Mouse (Mus musculus) macrophage (primary cell): Measurements from ENCODE around the gene Frmpd1. TPM values are rescaled to one million over a fixed set of nuclear protein-coding genes. Genes with fewer than 3 reads are reported as not detected.

ENCODE experiments used
- H3K27ac ChIP-seq: fragments of 350-480 bp; formaldehyde crosslinking; 2 replicates; pipeline ENCODE4 v1.9.0; 2021
- H3K36me3 ChIP-seq: fragments of 350-480 bp; formaldehyde crosslinking; 2 replicates; pipeline ENCODE4 v1.9.0; 2021; ENCODE audit errors: inconsistent target
- H3K4me3 ChIP-seq: fragments of 350-480 bp; formaldehyde crosslinking; 2 replicates; pipeline ENCODE4 v1.9.0; 2021; ENCODE audit errors: inconsistent target
- H3K79me2 ChIP-seq: fragments of 350-480 bp; formaldehyde crosslinking; 2 replicates; pipeline ENCODE4 v1.9.0; 2021; ENCODE audit errors: inconsistent target
- WGBS: methylation state at CpG from one replicate; pipeline ENCODE4 v1.1.7; 2026; ENCODE audit warnings: inconsistent platforms; ENCODE audit not compliant: missing documents; 5-methylcytosine and 5-hydroxymethylcytosine counted together
- polyA plus RNA-seq: library from polyadenylated mRNA; stranded (reverse); fragments of 250-400 nt; gene quantifications from 3 replicates; pipeline ENCODE4 v1.2.4, GENCODE M21; 2018; ENCODE audit warnings: inconsistent platforms
- total RNA-seq, 78 experiments: library from RNA; depleted of rRNA; stranded (reverse); fragments of 250-400 nt; gene quantifications; 1 replicate in 9 of 78; 2 replicates in 24 of 78; 3 replicates in 43 of 78; 4 replicates in 2 of 78; pipeline ENCODE4 v1.2.4; 2018; ENCODE audit warnings: inconsistent platforms in 56 of 78

The Frmpd1 gene
- not detected for total RNA-seq (2018; cell fraction: chromatin; rRNA removed)
- total RNA-seq (2018; cell fraction: cytosol; rRNA removed) = not detected
- total RNA-seq (2018; cell fraction: nucleus; rRNA removed) = not detected
- not detected in 3 replicates for polyA plus RNA-seq

DNA sequence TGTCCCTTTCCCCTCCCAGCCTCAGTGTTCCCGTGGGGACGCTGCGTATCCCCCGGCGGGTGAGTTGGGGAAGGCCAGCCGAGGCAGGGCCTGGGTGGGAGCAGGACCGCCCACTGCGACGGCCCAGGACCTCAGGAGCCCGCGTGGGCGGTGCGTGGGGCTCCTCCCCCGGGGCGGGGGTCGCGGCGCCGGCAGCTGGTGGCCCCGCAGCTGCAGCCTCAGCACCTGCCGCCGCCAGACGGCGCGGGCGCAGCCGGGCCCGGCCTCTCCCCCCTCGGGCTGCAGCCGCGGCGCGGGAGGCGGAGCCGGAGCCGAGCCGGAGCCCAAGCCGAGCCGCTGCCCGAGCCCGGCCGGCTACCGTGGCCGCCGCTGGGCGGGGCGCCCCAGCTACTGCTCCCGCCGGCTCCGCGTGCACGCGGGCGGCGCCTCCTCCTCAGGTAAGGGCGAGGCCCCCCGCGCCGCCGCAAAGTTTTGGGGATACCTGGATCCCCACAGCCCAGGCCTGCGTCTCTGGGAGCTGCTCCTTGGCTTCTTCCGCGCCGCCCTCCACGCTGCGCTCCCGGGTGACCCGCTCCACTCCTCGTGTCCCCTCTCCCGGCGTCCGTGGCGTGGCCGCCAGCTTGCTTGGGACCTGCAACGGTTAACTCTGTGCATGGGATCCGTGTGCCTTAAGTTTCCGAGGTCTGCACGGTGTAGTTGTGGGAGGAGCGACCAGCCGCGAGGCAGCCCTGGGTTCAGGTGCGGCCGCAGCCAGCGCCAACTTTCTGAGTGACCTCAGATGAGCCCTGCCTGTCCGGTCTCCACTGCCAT is at the start of gene Frmpd1:
Frmpd1 (plus strand) TSS at position 355 of the 810 bp plus-strand sequence.
- H3K4me3 ChIP-seq = no peak within 1 kb of the TSS
- H3K36me3 ChIP-seq = no peaks in the 10 kb centered on the region
- H3K79me2 ChIP-seq = no peaks in the 10 kb centered on the region
- no peak within 1 kb of the TSS for H3K27ac ChIP-seq
- WGBS = under 1% methylated on average over 84 of the region's 85 CpGs

- Histone ChIP-seq H3K36me3 (no peaks in the 10 kb centered on the region), H3K4me3 (no peak overlapping the region), H3K27ac (no peak overlapping the region), H3K79me2 (no peaks in the 10 kb centered on the region)
- 25% methylated on average over 4 of the region's 4 CpGs for WGBS
Observed at GRCm38 (mm10) chr4:45137636-45138035, 47.0 kb upstream of the Frmpd1 start.

- no peaks in the 10 kb centered on the region for H3K79me2 ChIP-seq
- WGBS = 58% methylated on average over 5 of the region's 5 CpGs
- no peaks in the 10 kb centered on the region for H3K36me3 ChIP-seq
- H3K27ac ChIP-seq = no peak overlapping the region
- H3K4me3 ChIP-seq = no peak overlapping the region
Observed at GRCm38 (mm10) chr4:45141835-45142234, 42.8 kb upstream of the Frmpd1 start.

- H3K4me3 ChIP-seq = no peak overlapping the region
- H3K36me3 ChIP-seq = no peaks in the 10 kb centered on the region
- H3K79me2 ChIP-seq = no peaks in the 10 kb centered on the region
- H3K27ac ChIP-seq = no peak overlapping the region
- 26% methylated on average over 11 of the region's 11 CpGs for WGBS
Observed at GRCm38 (mm10) chr4:45142411-45142810, 42.3 kb upstream of the Frmpd1 start.

DNA sequence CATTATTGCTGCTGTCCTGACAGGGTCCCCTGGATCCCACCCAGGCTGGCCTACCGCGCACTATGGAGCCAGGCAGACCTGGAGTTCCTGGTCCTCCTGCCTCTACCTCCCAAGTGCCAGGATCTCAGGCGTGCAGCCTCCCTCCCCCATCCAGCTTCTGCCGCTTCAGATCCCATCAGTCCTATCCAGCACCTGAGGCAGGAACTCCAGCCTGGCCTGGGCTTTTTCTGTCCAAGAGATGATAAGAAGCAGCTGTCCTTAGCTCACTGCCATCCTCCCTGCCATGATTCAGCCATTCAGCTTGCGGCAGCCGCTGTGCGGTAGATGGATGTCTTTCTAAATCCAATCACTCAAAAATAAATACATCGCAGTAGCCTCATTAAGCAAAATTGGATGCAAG is 41.7 kb upstream of the Frmpd1 start:
- WGBS = 90% methylated on average over 8 of the region's 8 CpGs
- H3K27ac ChIP-seq = no peak overlapping the region
- H3K36me3 ChIP-seq = no peaks in the 10 kb centered on the region
- H3K4me3 ChIP-seq = no peak overlapping the region
- H3K79me2 ChIP-seq = no peaks in the 10 kb centered on the region

DNA sequence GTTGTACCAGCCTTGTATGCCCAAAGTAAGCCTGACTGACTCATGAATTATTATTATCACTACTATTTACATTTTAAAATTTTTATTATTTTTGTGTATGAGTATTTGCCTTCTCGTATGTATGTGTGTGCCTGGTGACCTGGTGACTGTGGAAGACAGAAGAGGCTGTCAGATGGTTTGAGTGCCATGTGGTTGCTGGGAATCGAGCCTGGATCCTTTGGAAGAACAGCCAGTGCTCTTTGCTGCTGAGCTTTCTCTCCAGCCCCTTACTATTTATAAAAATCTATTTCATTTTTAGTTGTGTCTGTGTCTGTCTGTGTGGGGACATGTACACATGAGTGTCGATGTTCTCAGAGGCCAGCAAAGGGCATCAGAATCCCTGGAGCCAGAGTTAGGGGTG is 28.2 kb upstream of the Frmpd1 start:
- Histone ChIP-seq H3K36me3 (no peaks in the 10 kb centered on the region), H3K27ac (no peak overlapping the region), H3K4me3 (no peak overlapping the region), H3K79me2 (no peaks in the 10 kb centered on the region)
- 90% methylated on average over 3 of the region's 3 CpGs for WGBS

DNA sequence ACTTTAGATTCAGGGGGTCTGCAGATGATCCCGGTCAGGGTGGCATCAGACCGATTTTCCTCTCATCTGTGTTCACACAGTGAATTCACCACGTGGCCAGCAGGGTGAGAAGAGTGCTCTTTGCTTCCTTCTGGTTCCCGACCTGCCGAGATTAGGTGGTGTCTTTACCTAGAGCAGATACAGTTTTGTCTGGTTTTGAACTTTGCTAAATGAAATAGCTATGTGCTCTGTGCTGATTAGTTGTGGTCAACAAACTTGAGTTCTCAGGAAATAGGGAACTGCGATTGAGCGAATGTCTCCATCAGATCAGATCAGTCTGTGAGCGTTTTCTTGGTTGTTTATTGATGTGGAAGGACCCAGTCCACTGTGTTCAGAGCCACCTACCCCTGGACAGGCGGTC is 26.1 kb upstream of the Frmpd1 start:
- H3K4me3 ChIP-seq = no peak overlapping the region
- no peaks in the 10 kb centered on the region for H3K79me2 ChIP-seq
- no peaks in the 10 kb centered on the region for H3K36me3 ChIP-seq
- no peak overlapping the region for H3K27ac ChIP-seq
- 33% methylated on average over 9 of the region's 9 CpGs for WGBS

DNA sequence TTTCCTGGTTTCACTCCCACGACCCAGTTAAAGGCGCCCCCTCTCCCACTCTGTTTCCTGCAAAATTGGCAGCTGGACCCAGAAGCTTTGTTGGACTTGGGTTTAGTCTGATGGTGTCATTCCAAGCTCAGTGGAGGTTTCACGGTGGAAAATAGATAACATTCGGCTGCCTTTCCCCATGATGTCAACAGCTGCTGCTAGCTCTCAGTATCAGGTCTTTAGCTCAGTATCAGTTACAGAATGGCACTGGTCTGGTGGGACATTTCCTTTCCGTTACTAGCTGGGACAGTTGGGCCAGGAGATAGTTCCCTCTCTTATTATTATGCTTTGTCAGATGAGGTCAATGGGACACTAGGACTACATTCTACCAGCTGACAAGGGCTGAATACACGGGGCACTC is 23.9 kb upstream of the Frmpd1 start:
- Histone ChIP-seq H3K4me3 (no peak overlapping the region), H3K79me2 (no peaks in the 10 kb centered on the region), H3K27ac (no peak overlapping the region), H3K36me3 (no peaks in the 10 kb centered on the region)
- 77% methylated on average over 6 of the region's 6 CpGs for whole genome bisulfite sequencing

DNA sequence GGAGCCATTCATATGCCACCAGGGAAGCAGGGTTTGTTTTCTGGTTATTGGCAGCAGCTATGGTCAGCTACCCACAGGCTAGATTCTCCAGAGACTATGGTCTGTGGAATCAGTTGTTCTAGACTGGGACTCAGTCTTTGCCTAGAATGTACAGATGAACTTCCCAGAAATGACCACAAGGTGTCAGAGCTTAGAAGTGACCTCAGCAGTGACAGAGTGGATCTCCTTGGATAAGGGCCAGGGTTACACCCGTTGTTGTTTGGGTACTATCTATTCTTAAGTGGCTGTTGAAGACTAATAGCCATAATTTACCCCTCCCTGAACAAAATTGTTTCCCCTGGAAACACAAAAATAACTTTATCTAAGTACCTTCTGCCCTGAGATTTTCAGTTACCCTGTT is 21.0 kb upstream of the Frmpd1 start:
- H3K79me2 ChIP-seq = no peaks in the 10 kb centered on the region
- 0% methylated on average over 1 of the region's 1 CpGs for WGBS
- no peak overlapping the region for H3K27ac ChIP-seq
- no peaks in the 10 kb centered on the region for H3K36me3 ChIP-seq
- no peak overlapping the region for H3K4me3 ChIP-seq

DNA sequence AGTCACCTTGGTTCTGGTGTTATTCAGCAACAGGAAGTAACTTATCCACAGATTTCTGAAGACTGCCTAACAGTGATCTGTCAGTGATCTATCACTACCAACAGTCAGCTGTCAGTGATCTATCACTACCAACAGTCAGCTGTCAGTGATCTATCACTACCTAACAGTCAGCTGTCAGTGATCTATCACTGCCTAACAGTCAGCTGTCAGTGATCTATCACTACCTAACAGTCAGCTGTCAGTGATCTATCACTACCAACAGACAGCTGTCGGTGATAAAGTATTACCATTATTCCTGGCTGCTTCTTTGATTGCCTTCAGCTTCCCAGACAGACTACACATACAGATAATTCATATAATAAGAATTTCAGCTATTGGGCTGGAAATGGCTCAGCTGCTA is 19.2 kb upstream of the Frmpd1 start:
- Histone ChIP-seq H3K27ac (no peak overlapping the region), H3K79me2 (no peaks in the 10 kb centered on the region), H3K4me3 (no peak overlapping the region), H3K36me3 (no peaks in the 10 kb centered on the region)
- 93% methylated on average over 1 of the region's 1 CpGs for WGBS

- 87% methylated on average over 3 of the region's 3 CpGs for WGBS
- H3K36me3 ChIP-seq = no peaks in the 10 kb centered on the region
- no peak overlapping the region for H3K27ac ChIP-seq
- H3K4me3 ChIP-seq = no peak overlapping the region
- H3K79me2 ChIP-seq = no peaks in the 10 kb centered on the region
Observed at GRCm38 (mm10) chr4:45165955-45166354, 18.7 kb upstream of the Frmpd1 start.

DNA sequence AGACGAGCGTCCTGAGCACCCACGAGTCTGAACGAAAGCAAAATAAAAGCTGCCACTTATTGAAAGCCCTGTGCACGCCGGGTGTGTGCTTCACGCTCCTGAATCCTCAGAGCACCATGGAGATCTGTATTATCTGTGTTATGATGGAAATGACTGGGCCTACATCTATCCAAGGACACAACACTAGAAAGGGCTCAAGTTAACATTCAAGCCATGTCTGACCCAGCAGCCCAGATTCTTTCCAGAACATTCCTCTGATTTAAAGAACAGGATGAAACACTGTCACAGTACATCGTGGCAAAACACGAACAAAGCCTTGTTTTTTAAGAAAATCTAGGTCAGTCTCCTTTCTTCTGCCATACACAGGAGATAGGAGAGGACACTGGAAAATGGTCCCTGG is 13.3 kb upstream of the Frmpd1 start:
- Histone ChIP-seq H3K79me2 (no peaks in the 10 kb centered on the region), H3K36me3 (no peaks in the 10 kb centered on the region), H3K27ac (no peak overlapping the region), H3K4me3 (no peak overlapping the region)
- WGBS = 93% methylated on average over 9 of the region's 9 CpGs

- Histone ChIP-seq H3K79me2 (no peaks in the 10 kb centered on the region), H3K36me3 (no peaks in the 10 kb centered on the region), H3K27ac (no peak overlapping the region), H3K4me3 (no peak overlapping the region)
- WGBS = 47% methylated on average over 13 of the region's 13 CpGs
Observed at GRCm38 (mm10) chr4:45183818-45184520, 706 bp upstream of the Frmpd1 start.

DNA sequence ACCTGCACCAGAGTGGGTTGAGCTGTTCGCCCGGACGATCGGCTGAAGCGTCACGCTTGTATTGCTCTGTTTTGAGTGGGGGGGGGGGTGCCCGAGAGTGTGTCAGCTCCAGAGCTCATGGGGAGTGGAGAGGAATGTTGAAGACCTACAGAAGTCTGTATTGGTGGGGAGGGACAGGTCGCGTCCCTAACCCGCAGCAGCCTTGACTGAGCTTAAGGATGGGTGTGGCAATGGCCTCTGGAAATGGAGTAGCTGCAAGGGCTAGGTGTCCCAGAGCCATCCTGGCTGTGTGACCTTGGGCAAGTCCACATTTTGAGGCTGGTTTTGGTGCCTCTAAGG is 625 bp downstream of the Frmpd1 start:
- H3K79me2 ChIP-seq = no peaks in the 10 kb centered on the region
- no peak overlapping the region for H3K4me3 ChIP-seq
- no peaks in the 10 kb centered on the region for H3K36me3 ChIP-seq
- H3K27ac ChIP-seq = no peak overlapping the region
- WGBS = 12% methylated on average over 10 of the region's 10 CpGs

- H3K36me3 ChIP-seq = no peaks in the 10 kb centered on the region
- H3K4me3 ChIP-seq = no peak overlapping the region
- H3K27ac ChIP-seq = no peak overlapping the region
- no peaks in the 10 kb centered on the region for H3K79me2 ChIP-seq
- 75% methylated on average over 3 of the region's 3 CpGs for WGBS
Observed at GRCm38 (mm10) chr4:45198296-45198695, 13.6 kb downstream of the Frmpd1 start.
